Mouse (Mus musculus) retina, postnatal 1 day (tissue): ENCODE results near the gene Isg20.

Experiments
- DNase-seq: peaks from one replicate; pipeline ENCODE4 v3.0.0-alpha.2; 2012

The Isg20 gene

DNA sequence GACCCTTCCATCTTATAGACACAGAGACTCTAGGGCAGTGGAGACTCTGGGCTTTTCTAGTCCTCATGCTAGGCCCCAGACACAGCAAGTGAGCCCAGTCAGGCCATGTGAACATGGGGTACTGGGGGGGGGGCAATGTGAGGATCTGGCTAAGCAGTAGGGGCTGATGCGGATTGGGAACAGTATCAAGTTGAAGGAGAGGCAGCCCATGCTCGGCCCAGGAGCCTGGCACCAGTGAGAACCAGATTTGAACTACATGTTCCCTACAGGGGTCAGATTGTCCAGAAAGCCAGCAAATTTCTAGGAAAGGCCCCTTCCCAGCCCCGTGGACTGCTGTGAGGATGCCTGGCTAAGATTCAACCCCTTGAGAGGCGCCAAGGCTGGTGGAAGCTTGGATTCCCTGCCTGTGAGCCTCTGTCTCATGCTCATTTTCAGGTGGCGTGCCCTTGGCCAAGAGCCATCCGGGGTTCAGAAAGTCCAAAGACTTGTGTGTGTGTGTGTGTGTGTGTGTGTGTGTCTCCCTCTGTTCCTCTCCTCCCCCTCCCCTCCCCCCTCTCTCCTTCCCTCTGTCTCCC, 45.4 kb downstream of the Isg20 start:
- no peak for DNase-seq

DNA sequence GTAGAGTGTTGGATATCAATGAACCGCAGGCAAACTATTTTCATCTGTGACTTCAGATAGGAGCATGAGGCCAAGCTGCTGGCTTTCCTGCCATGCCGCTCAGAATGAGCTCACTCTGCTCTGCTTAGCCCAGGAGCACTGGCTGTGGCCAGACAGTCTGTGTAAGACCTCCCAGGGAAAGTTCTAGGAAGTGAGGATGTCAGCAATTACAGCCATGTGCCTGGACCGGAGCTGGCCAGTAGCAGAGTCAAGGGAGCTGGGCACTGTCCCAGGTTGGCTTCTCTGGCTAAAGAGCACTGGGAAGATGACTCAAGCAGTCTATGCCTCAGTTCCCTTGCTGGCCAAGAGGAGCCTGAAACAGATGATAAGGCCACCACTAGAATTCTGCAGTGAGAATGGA, 50.7 kb downstream of the Isg20 start:
- DNase-seq: no peak
